Mouse (Mus musculus) right cerebral cortex, adult 18-20 months (tissue): Measurements from ENCODE around the gene Pknox2.

ENCODE experiments used
- DNase-seq: peaks from one replicate; pipeline ENCODE4 v3.0.0; 2022; ENCODE audit warnings: mixed read lengths

Gene Pknox2

GRCm38 (mm10) chr9:36932950-36933812 lies 214.0 kb downstream of the Pknox2 start:
- DNase-seq, result no peak

DNA sequence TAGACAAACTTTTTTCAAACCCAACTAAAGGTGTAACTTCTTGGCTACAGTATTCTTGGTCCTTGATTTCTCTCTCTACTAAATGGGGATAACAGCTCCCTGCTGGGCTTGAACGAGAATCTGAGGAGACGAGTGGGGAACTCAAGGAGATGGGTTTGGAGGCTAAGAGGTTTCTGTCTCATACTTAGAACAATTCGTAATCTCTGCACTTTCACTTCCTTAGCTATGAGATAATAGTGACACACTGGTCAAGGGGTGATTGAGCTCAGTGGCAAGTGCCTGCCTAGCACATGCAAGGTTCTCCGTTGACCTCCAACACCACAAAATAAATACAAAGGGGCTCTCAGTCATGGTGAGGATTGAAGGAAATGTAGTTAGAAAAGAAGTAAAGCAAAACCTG lies 215.6 kb downstream of the Pknox2 start:
- no peak for DNase-seq

- DNase-seq, result no peak
Measured at GRCm38 (mm10) chr9:36923753-36924152, 223.5 kb downstream of the Pknox2 start.

DNA sequence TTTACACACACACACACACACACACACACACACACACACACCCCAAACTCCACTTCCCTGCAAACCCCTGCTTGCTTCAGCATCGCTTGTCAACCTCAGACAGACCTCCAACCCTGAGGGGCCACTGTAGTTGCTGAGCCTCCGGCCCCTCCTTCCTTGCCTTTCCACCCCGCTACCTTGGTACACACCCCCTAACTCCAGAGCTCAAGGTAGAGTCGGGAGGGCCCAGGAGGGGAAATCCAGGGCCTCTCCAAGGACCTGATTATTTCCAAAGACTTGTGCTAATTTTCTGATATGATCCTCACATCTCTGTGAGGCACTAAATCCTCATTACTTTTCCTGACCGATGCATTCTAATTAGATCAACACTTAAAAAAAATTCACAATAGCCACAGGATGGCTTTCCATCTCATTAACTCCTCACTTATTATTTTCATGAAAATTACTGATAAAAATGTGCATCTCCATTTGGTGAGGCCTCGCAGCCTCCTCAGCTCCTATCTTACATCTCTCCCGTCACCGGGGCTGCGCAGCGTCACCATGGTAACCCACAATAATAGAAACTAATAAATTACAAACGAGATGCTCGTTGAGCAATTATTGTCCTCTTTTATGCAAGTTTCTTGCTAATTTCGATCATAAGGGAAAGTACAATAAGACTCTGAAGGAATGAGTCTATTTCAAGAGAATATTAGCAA lies 225.3 kb downstream of the Pknox2 start:
- peak; percentile 70 for DNase-seq

DNA sequence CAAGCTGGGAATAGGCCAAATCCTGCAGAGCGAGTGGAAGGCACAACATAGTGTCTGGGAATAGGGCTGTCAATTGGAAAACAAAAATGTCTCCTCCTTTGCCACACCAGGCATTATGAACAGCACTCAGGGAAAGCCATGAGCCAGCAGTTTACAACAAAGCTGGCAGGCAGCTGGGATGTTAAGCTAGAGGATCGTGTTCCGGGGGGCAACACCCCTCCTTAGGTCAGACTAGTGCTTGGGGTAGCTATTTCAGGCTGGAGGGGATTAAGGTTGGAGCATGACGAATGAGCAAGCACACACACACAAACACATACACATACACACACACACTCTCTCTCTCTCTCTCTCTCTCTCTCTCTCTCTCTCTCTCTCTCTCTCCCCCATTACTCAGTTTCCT lies 227.7 kb downstream of the Pknox2 start:
- no peak for DNase-seq

GRCm38 (mm10) chr9:36918582-36918981 lies 228.6 kb downstream of the Pknox2 start:
- no peak for DNase-seq

DNA sequence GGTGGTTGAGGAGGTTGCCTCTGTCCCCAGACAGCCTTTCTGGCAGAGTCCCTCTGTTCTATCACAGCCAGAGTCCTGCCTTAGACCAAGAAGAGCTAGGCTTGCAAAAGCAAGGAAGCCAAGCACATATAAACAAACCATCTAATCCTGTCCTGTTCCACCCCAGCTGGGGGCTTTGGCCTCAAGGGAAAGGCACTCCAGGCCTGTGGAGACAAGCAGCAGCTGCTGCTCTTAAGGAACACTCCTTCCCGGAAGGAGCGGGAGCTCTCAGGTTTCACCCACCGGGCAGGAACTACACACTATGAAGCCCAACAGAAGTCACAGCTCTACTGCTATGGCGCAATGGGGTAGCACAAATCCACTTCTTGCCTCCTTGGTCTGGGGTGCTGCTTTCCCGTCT lies 230.3 kb downstream of the Pknox2 start:
- DNase-seq, result no peak

DNA sequence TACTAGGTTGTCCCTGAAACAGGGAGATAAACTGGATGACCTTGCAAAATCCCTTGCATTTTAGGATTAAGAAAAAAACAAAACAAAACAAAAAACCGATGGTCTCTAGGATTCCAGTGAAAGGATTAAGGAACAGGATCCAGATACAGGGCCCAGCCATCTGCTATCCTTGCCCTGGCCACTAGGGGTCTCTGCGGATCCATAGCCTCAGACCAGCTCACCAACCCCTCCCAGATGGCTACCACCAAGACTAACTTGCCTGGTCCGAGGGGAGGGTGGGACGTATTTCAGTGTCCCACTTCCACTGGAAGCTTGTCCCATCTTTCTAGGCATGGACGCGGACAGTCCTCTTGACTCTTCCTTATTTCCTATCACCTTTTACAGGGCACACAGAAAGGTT lies 230.8 kb downstream of the Pknox2 start:
- peak; percentile 89 for DNase-seq

DNA sequence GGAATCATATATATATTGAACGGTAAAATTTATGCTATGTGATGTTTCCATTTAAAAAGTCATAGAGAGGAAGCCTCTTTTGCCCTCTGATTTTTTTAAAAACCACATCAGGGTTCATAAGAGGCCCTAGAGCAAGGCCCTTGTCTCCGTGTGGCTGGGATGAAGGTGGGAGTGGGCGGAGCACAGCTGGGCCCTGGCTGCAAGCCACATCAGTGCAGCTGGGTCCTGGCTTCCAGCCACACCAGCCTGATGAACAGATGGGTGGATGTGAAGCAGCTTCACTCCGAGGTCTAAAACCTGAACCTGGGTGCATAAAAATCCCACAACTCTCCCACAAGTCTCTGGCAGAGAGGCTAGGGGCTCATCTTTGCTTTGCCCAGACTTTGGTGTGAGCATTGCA lies 241.8 kb downstream of the Pknox2 start:
- DNase-seq, result no peak

GRCm38 (mm10) chr9:36900464-36900863 lies 246.7 kb downstream of the Pknox2 start:
- peak; percentile 38 for DNase-seq

GRCm38 (mm10) chr9:36898560-36898959 lies 248.6 kb downstream of the Pknox2 start:
- DNase-seq, result peak; percentile 49

DNA sequence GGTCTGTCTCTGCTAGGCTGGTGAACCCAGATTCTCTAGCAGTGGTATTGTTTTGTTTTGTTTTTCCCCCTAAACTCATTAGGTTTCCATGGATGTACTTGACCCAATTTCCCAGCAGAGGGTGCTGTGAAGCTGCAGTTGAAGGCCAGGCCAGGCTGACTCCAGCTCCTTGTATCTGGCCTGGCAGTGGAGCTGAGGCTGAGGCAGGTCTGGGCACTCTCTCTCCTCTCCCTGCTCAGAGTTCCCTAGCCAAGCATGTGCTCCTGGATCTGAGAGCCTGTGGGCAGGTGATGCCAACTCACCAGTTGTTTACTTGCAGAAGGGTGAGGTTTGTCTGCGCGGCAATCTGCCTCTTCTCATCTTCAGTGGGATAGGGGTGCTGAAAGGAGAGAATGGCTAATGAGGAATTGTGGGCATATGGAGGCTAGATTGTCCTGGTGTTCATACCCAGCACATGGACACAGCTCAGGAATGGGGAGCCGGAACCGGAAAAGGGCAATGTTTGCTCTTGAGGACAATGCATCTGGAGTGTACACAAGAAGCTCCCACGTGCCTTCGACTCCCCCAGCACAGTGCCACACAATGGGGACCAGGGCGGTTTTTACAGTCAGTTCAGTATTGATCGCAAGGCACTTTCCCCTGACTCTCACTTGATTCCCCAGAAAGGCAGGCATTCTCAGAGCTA lies 252.1 kb downstream of the Pknox2 start:
- DNase-seq, result peak; percentile 76

DNA sequence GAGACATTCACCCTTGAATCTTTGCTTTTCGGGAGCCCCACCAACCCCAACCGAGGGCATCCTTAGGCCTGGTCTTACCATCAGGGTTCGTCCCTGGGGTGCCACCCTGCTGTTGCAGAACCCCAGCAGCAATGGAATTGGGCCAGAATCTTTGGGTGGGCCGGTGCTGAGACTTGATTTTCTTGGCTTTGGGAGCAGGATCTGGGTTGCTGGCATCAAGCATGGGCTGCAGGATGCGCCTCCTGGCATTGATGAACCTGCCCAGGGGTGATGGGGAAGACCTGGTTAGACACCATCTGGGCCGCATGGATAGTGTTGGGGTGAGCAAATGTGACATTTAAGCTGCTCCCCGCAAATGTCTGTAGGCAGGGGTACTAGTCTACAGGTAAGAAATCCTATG lies 253.0 kb downstream of the Pknox2 start:
- no peak for DNase-seq

GRCm38 (mm10) chr9:36893413-36893990 lies 253.7 kb downstream of the Pknox2 start:
- no peak for DNase-seq

DNA sequence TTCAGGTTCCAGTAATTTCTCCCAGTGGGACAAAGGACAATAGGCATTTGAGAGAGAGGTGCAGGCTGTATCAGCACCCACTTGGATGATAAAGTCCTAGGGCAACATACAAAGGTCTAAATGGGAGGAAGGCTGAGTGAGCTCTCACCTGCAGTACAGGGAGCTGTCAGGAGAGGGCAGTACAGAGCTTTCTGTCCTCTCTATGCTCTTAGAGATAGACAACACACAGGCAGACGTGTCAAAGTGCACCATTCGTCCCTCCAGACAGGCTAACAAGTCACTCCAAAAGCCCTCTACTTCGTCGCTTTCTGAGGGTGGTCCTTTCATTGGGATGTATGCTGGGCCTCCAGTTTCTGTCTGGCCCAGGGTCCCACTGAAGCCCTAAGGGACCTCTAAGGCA lies 256.7 kb downstream of the Pknox2 start:
- peak; percentile 48 for DNase-seq

- DNase-seq, result no peak
Measured at GRCm38 (mm10) chr9:36885237-36885636, 262.0 kb downstream of the Pknox2 start.

DNA sequence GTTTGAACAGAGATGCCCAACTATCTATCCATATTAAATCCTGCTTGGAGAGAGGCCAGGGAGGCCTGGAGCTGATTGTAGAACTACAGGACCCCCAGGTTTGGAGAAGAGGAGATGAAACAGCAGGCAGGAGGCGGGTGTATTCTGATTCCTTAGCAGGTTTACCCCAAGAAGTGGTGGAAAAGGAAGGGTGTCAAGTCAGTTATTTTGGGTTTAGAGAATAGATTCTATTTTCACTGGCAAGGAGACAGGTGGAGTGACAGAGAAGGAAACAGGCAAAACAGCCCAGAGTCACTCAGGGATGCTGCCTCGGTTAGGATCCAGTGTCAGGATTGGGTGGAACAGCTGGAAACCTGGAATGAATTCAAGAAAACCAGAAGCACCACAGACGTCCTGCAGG lies 263.6 kb downstream of the Pknox2 start:
- no peak for DNase-seq

- DNase-seq, result peak; percentile 80
Measured at GRCm38 (mm10) chr9:36882034-36882745, 265.0 kb downstream of the Pknox2 start.

GRCm38 (mm10) chr9:36881615-36882014 lies 265.6 kb downstream of the Pknox2 start:
- peak; percentile 33 for DNase-seq

- DNase-seq, result no peak
Measured at GRCm38 (mm10) chr9:36876787-36877186, 270.4 kb downstream of the Pknox2 start.

DNA sequence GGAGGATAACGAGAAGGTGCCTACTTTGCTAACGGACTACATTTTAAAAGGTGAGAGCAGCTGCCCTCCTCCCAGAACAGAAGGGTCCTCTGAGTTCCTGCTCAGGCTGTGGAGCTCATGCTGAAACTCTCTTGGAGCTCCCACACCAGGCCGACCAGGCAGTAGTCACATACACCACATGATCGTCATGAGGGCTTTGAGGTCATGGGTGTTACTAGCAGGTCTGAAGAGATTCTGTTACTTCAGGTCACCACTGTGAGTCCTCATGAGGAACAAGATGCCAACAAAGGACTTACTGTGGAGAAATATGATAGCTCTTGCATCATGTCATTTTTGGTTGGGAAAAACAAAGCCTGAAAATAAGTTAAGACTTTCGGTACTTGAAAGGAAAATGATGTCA lies 270.9 kb downstream of the Pknox2 start:
- no peak for DNase-seq

DNA sequence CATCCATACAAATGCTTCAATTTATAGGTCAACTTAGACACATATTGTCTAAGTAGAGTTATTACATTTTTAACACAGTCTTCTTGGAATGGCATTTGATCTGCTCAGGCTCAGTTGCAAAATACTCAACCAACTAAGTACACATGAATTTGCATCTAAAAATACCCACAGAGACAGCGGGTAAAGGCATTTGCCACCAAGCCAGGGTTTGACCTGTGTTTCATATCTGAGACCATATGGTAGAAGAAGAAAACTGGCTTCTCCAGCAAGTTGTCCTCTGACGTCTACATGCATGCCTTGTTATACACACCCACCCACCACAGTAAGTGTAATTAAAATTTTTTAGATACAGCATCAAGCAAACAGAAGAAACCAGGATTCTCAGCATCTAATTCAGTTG lies 273.4 kb downstream of the Pknox2 start:
- no peak for DNase-seq

DNA sequence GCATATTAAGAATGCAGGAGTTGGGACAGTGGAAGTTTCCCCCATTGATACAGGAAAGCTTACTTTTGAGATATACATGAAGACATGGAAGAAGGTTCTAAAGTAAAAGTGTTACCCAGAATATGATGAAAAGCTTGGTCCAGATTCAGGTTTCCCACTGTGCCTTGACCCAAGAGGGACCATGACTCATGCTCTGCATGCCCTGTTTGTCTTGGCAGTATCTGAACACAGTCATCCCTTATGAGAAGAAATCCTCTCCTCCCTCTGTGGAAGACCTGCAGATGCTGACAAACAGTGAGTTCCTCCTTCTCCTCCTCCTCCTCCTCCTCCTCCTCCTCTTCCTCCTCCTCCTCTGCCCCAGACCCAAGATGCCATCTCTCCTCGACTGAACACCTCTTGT lies 276.9 kb downstream of the Pknox2 start:
- DNase-seq, result no peak
